Mouse (Mus musculus) embryonic facial prominence, embryonic 12.5 days (tissue): ENCODE data around the gene Unc13c. TPM values are rescaled to one million over a fixed set of nuclear protein-coding genes. Genes with fewer than 3 reads are reported as not detected.

Source experiments
- ATAC-seq: fragments of 200-750 bp; cut with Nextera tagmentation; 2 replicates; pipeline ENCODE4 v1.8.0; 2017; ENCODE audit not compliant: insufficient number of reproducible peaks, insufficient read depth, low FRiP score, low TSS enrichment
- H3K27ac ChIP-seq: fragments of 300-500 bp; sonication (generic); 2 replicates; pipeline ENCODE4 v1.5.1; 2016; ENCODE audit warnings: mild to moderate bottlenecking
- H3K27me3 ChIP-seq: fragments of 300-500 bp; sonication (generic); 2 replicates; pipeline ENCODE4 v1.6.1; 2016; ENCODE audit warnings: mild to moderate bottlenecking, moderate library complexity
- H3K36me3 ChIP-seq: fragments of 300-500 bp; sonication (generic); 2 replicates; pipeline ENCODE4 v1.6.1; 2016; ENCODE audit warnings: mild to moderate bottlenecking
- H3K4me1 ChIP-seq: fragments of 300-500 bp; sonication (generic); 2 replicates; pipeline ENCODE4 v1.6.1; 2016
- H3K4me2 ChIP-seq: fragments of 300-500 bp; sonication (generic); replicated peaks from 2 replicates; pipeline ENCODE4 v1.6.1; 2016; ENCODE audit warnings: mild to moderate bottlenecking, moderate library complexity
- H3K4me3 ChIP-seq: fragments of 300-500 bp; sonication (generic); 2 replicates; pipeline ENCODE4 v1.5.1; 2016; ENCODE audit warnings: mild to moderate bottlenecking
- H3K9ac ChIP-seq: fragments of 300-500 bp; sonication (generic); 2 replicates; pipeline ENCODE4 v1.6.1; 2016; ENCODE audit warnings: mild to moderate bottlenecking, moderate library complexity
- H3K9me3 ChIP-seq: fragments of 300-500 bp; sonication (generic); 2 replicates; pipeline ENCODE4 v1.6.1; 2016; ENCODE audit warnings: mild to moderate bottlenecking, moderate library complexity
- WGBS: fragments of 180-500 bp; shearing (Covaris S2); methylation state at CpG from one replicate; pipeline ENCODE4 v1.1.7; 2016; 5-methylcytosine and 5-hydroxymethylcytosine counted together
- polyA plus RNA-seq: library from polyadenylated mRNA; unstranded; fragments of >200 nt; fragmentation: Nextera tagmentation; extraction: Ambion mirVana; gene quantifications from 2 replicates; pipeline ENCODE4 v1.2.1, GENCODE M21; 2016

Gene Unc13c
- polyA plus RNA-seq, 1 experiment from 2014 or later = 0.51 TPM

DNA sequence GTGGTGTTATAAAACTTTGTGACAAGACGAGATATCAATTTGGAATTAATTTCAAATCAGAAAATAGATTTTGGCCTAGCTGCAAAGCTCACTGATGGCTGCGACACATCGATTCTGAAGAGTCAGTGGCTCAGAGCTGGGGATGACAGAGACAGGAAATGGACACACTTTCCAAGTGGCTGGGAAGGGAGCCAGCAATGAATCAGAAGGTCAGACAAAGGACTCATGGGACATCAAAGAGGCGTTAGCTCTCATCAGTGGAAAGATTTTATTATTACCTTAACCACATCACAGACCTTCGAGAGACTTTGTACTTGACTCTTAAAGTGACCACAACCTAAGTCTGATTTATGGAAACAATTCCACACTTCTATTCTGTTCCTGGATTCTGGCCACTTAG lies 408.7 kb downstream of the Unc13c start:
- H3K27ac ChIP-seq = no peak overlapping the region
- H3K9ac ChIP-seq = no peak overlapping the region
- H3K4me1 ChIP-seq = no peaks in the 10 kb centered on the region
- no peak overlapping the region for H3K4me2 ChIP-seq
- no peaks in the 10 kb centered on the region for H3K9me3 ChIP-seq
- 60% methylated on average over 5 of the region's 5 CpGs for WGBS
- H3K36me3 ChIP-seq = no peaks in the 10 kb centered on the region
- H3K4me3 ChIP-seq = no peak overlapping the region
- no peak for ATAC-seq
- no peaks in the 10 kb centered on the region for H3K27me3 ChIP-seq

GRCm38 (mm10) chr9:73557805-73558204 lies 411.0 kb downstream of the Unc13c start:
- Histone ChIP-seq H3K4me1 (no peaks in the 10 kb centered on the region), H3K4me3 (no peak overlapping the region), H3K27me3 (no peaks in the 10 kb centered on the region), H3K9me3 (no peaks in the 10 kb centered on the region), H3K27ac (no peak overlapping the region), H3K36me3 (no peaks in the 10 kb centered on the region), H3K4me2 (no peak overlapping the region), H3K9ac (no peak overlapping the region)
- ATAC-seq = no peak
- WGBS = 69% methylated on average over 2 of the region's 2 CpGs

GRCm38 (mm10) chr9:73555354-73555753 lies 413.4 kb downstream of the Unc13c start:
- no peaks in the 10 kb centered on the region for H3K36me3 ChIP-seq
- 81% methylated on average over 6 of the region's 6 CpGs for WGBS
- H3K27me3 ChIP-seq = no peaks in the 10 kb centered on the region

DNA sequence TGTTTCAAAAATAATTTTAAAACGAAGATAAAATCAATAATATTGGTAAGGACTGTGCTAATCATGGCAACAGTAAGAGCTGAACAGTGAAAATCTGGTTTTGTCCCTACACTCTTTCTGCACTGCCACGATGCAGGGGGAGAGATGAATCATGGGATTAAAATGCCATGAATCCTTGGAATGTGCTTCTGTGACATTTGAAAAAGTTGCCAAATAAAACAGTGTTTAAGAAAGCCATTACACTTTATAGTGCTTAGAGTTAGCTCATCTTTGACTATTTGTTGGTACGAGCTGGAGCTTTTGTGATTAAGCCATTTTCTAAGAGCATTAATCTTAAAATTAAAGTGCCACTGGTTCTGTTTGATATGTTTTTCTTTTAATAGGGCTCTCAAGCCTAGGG lies 496.2 kb downstream of the Unc13c start:
- Histone ChIP-seq H3K9ac (no peak overlapping the region), H3K4me1 (no peaks in the 10 kb centered on the region), H3K27ac (no peak overlapping the region), H3K9me3 (no peaks in the 10 kb centered on the region), H3K4me2 (no peak overlapping the region), H3K36me3 (no peaks in the 10 kb centered on the region), H3K4me3 (no peak overlapping the region), H3K27me3 (no peaks in the 10 kb centered on the region)
- 57% methylated on average over 3 of the region's 3 CpGs for WGBS
- ATAC-seq = no peak

More at GRCm38 (mm10) chr9:73555354-73555753, 413.4 kb downstream of the Unc13c start:
- Histone ChIP-seq H3K9me3 (no peaks in the 10 kb centered on the region), H3K4me1 (no peaks in the 10 kb centered on the region), H3K27ac (no peak overlapping the region), H3K4me3 (no peak overlapping the region), H3K9ac (no peak overlapping the region), H3K4me2 (no peak overlapping the region)
- no peak for ATAC-seq

GRCm38 (mm10) chr9:73462027-73462426 lies 506.7 kb downstream of the Unc13c start:
- no peak overlapping the region for H3K9ac ChIP-seq
- no peak for ATAC-seq
- H3K27ac ChIP-seq = no peak overlapping the region
- H3K4me3 ChIP-seq = no peak overlapping the region
- 95% methylated on average over 2 of the region's 2 CpGs for WGBS
- no peaks in the 10 kb centered on the region for H3K36me3 ChIP-seq
- no peaks in the 10 kb centered on the region for H3K27me3 ChIP-seq
- H3K9me3 ChIP-seq = no peaks in the 10 kb centered on the region
- no peaks in the 10 kb centered on the region for H3K4me1 ChIP-seq
- no peak overlapping the region for H3K4me2 ChIP-seq

GRCm38 (mm10) chr9:73450009-73450408 lies 518.8 kb downstream of the Unc13c start:
- no peak overlapping the region for H3K27ac ChIP-seq
- no peak for ATAC-seq

GRCm38 (mm10) chr9:73449216-73449615 lies 519.5 kb downstream of the Unc13c start:
- H3K9ac ChIP-seq = no peak overlapping the region
- no peaks in the 10 kb centered on the region for H3K27me3 ChIP-seq
- no peak overlapping the region for H3K4me2 ChIP-seq
- H3K36me3 ChIP-seq = no peaks in the 10 kb centered on the region
- no peaks in the 10 kb centered on the region for H3K9me3 ChIP-seq
- no peak for ATAC-seq
- H3K27ac ChIP-seq = no peak overlapping the region
- no peak overlapping the region for H3K4me3 ChIP-seq
- no peaks in the 10 kb centered on the region for H3K4me1 ChIP-seq

More at GRCm38 (mm10) chr9:73450009-73450408, 518.8 kb downstream of the Unc13c start:
- Histone ChIP-seq H3K4me1 (no peaks in the 10 kb centered on the region), H3K36me3 (no peaks in the 10 kb centered on the region), H3K4me3 (no peak overlapping the region), H3K27me3 (no peaks in the 10 kb centered on the region), H3K4me2 (no peak overlapping the region), H3K9ac (no peak overlapping the region), H3K9me3 (no peaks in the 10 kb centered on the region)
- 81% methylated on average over 6 of the region's 6 CpGs for WGBS

GRCm38 (mm10) chr9:73431925-73432324 lies 536.8 kb downstream of the Unc13c start:
- no peaks in the 10 kb centered on the region for H3K9me3 ChIP-seq
- 58% methylated on average over 2 of the region's 2 CpGs for WGBS

More at GRCm38 (mm10) chr9:73431925-73432324, 536.8 kb downstream of the Unc13c start:
- Histone ChIP-seq H3K27me3 (no peaks in the 10 kb centered on the region), H3K4me1 (no peaks in the 10 kb centered on the region), H3K27ac (no peak overlapping the region), H3K4me3 (no peak overlapping the region), H3K36me3 (no peaks in the 10 kb centered on the region), H3K4me2 (no peak overlapping the region), H3K9ac (no peak overlapping the region)
- ATAC-seq = no peak

Other genes starting within 250 kb of the Unc13c start
- 0.18 and 0.31 TPM in 2 replicates for gene Wdr72, start 141.4 kb upstream of the Unc13c start, polyA plus RNA-seq